Mouse (Mus musculus) heart, postnatal 0 days (tissue): Measurements from ENCODE around the gene Tm4sf1.

Experiments used
- CTCF ChIP-seq: IDR thresholded peaks from 2 replicates; pipeline ENCODE4 v1.5.1; 2016; ENCODE audit warnings: antibody characterized with exemption, control low read depth, low read depth
- EP300 ChIP-seq: IDR thresholded peaks from 2 replicates; pipeline ENCODE4 v1.6.1; 2016; ENCODE audit warnings: antibody characterized with exemption, low read depth

DNA sequence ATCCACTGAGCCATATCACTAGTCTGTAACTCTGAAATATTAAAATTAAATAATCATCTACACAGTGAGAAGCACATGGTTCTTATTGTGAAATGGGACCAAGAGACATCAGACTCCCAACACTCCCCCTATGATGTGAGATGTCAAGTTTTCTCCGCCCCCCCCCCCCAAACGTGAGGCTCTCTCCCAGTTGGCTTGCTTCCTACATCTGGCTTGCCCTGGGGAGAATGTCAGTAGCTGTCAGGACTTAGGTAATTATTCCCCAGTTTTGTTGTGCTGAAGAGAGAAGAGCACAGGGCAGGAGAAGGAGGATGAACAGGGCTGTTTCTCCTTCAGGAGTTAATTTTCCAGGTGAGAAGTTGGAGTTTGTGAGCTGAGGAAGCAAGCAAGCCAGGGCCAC is 1.1 kb upstream of the Tm4sf1 start:
- TF ChIP-seq CTCF (no peak), EP300 (no peak)
